Mouse (Mus musculus) embryonic facial prominence, embryonic 11.5 days (tissue): ENCODE results near the gene Cadps. TPM values are rescaled to one million over a fixed set of nuclear protein-coding genes. Genes with fewer than 3 reads are reported as not detected.

Experiments
- ATAC-seq: fragments of 200-750 bp; cut with Nextera tagmentation; replicated peaks from 2 replicates; pipeline ENCODE4 v1.8.0; 2017; ENCODE audit warnings: low read depth; ENCODE audit not compliant: insufficient number of reproducible peaks, low FRiP score, low TSS enrichment
- DNase-seq: peaks from one replicate; pipeline ENCODE4 v3.0.0-alpha.2; 2015; ENCODE audit warnings: low spot score
- H3K27ac ChIP-seq: fragments of 300-500 bp; sonication (generic); replicated peaks from 2 replicates; pipeline ENCODE4 v1.5.1; 2014; ENCODE audit warnings: mild to moderate bottlenecking, low read depth, low read length, control low read depth
- H3K27me3 ChIP-seq: fragments of 300-500 bp; sonication (generic); 2 replicates; pipeline ENCODE4 v1.6.1; 2014; ENCODE audit warnings: mild to moderate bottlenecking, low read length, moderate library complexity, mixed read lengths; ENCODE audit not compliant: control insufficient read depth, insufficient read depth
- H3K36me3 ChIP-seq: fragments of 300-500 bp; sonication (generic); replicated peaks from 2 replicates; pipeline ENCODE4 v1.6.1; 2014; ENCODE audit warnings: low read depth, mild to moderate bottlenecking, low read length, moderate library complexity, mixed read lengths; ENCODE audit not compliant: control insufficient read depth, insufficient read depth
- H3K4me1 ChIP-seq: fragments of 300-500 bp; sonication (generic); 2 replicates; pipeline ENCODE4 v1.6.1; 2014; ENCODE audit warnings: low read length, mixed read lengths; ENCODE audit not compliant: control insufficient read depth, insufficient read depth
- H3K4me2 ChIP-seq: fragments of 300-500 bp; sonication (generic); 2 replicates; pipeline ENCODE4 v1.6.1; 2014; ENCODE audit warnings: low read depth, mild to moderate bottlenecking, control low read depth, low read length, moderate library complexity
- H3K4me3 ChIP-seq: fragments of 300-500 bp; sonication (generic); 2 replicates; pipeline ENCODE4 v1.5.1; 2014; ENCODE audit warnings: low read depth, low read length, control low read depth
- H3K9ac ChIP-seq: fragments of 300-500 bp; sonication (generic); replicated peaks from 2 replicates; pipeline ENCODE4 v1.6.1; 2014; ENCODE audit warnings: mild to moderate bottlenecking, control low read depth, low read length
- H3K9me3 ChIP-seq: fragments of 300-500 bp; sonication (generic); replicated peaks from 2 replicates; pipeline ENCODE4 v1.6.1; 2016; ENCODE audit warnings: mild to moderate bottlenecking, low read length, inconsistent platforms, mixed read lengths; ENCODE audit not compliant: control insufficient read depth
- WGBS: fragments of 180-500 bp; shearing (Covaris S2); extraction: QIAGEN DNeasy Blood & Tissue Kit; methylation state at CpG from one replicate; pipeline ENCODE4 v1.1.7; 2014; 5-methylcytosine and 5-hydroxymethylcytosine counted together
- polyA plus RNA-seq: library from polyadenylated mRNA; unstranded; fragments of >200 nt; fragmentation: Nextera tagmentation; extraction: Ambion mirVana; gene quantifications from 2 replicates; pipeline ENCODE4 v1.2.1, GENCODE M21; 2014

Cadps gene
- polyA plus RNA-seq, 1 experiment from 2014 or later: 5.3 TPM

GRCm38 (mm10) chr14:12680819-12681638 lies 141.8 kb downstream of the Cadps start:
- no peak overlapping the region for H3K4me3 ChIP-seq
- no peaks in the 10 kb centered on the region for H3K9me3 ChIP-seq
- DNase-seq (no peak), ATAC-seq (no peak)
- H3K9ac ChIP-seq: no peak overlapping the region
- no peaks in the 10 kb centered on the region for H3K27me3 ChIP-seq
- no peaks in the 10 kb centered on the region for H3K4me1 ChIP-seq
- no peak overlapping the region for H3K27ac ChIP-seq
- no peak overlapping the region for H3K4me2 ChIP-seq
- H3K36me3 ChIP-seq: no peaks in the 10 kb centered on the region
- WGBS: 71% methylated on average over 3 of the region's 3 CpGs

GRCm38 (mm10) chr14:12661430-12661829 lies 161.4 kb downstream of the Cadps start:
- Histone ChIP-seq H3K9ac (no peak overlapping the region), H3K4me1 (no peaks in the 10 kb centered on the region), H3K4me2 (no peak overlapping the region), H3K36me3 (no peaks in the 10 kb centered on the region), H3K27me3 (no peaks in the 10 kb centered on the region), H3K9me3 (no peaks in the 10 kb centered on the region), H3K27ac (no peak overlapping the region), H3K4me3 (no peak overlapping the region)
- DNase-seq: no peak
- ATAC-seq: no peak
- WGBS: 74% methylated on average over 2 of the region's 2 CpGs

- no peak for ATAC-seq
- no peak overlapping the region for H3K4me3 ChIP-seq
Measured at GRCm38 (mm10) chr14:12657351-12657750, 165.5 kb downstream of the Cadps start.

GRCm38 (mm10) chr14:12642868-12643512 lies 179.9 kb downstream of the Cadps start:
- ATAC-seq: no peak
- Histone ChIP-seq H3K27me3 (no peaks in the 10 kb centered on the region), H3K4me3 (no peak overlapping the region), H3K9me3 (no peaks in the 10 kb centered on the region), H3K4me1 (no peaks in the 10 kb centered on the region), H3K4me2 (no peak overlapping the region), H3K36me3 (no peaks in the 10 kb centered on the region), H3K27ac (no peak overlapping the region), H3K9ac (no peak overlapping the region)
- 79% methylated on average over 6 of the region's 6 CpGs for WGBS
- no peak for DNase-seq

More at GRCm38 (mm10) chr14:12657351-12657750, 165.5 kb downstream of the Cadps start:
- Histone ChIP-seq H3K9ac (no peak overlapping the region), H3K9me3 (no peaks in the 10 kb centered on the region), H3K27me3 (no peaks in the 10 kb centered on the region), H3K27ac (no peak overlapping the region), H3K4me1 (no peaks in the 10 kb centered on the region), H3K4me2 (no peak overlapping the region), H3K36me3 (no peaks in the 10 kb centered on the region)
- DNase-seq: no peak
- 73% methylated on average over 4 of the region's 4 CpGs for WGBS

- ATAC-seq (no peak), DNase-seq (no peak)
- H3K9me3 ChIP-seq: no peaks in the 10 kb centered on the region
- H3K4me3 ChIP-seq: no peak overlapping the region
- no peaks in the 10 kb centered on the region for H3K36me3 ChIP-seq
- H3K27me3 ChIP-seq: no peaks in the 10 kb centered on the region
- H3K9ac ChIP-seq: no peak overlapping the region
- H3K27ac ChIP-seq: no peak overlapping the region
- no peak overlapping the region for H3K4me2 ChIP-seq
- H3K4me1 ChIP-seq: no peaks in the 10 kb centered on the region
- 85% methylated on average over 2 of the region's 2 CpGs for WGBS
Measured at GRCm38 (mm10) chr14:12638762-12639161, 184.1 kb downstream of the Cadps start.

GRCm38 (mm10) chr14:12637121-12637754 lies 185.6 kb downstream of the Cadps start:
- Histone ChIP-seq H3K4me1 (no peaks in the 10 kb centered on the region), H3K4me2 (no peak overlapping the region), H3K27ac (no peak overlapping the region), H3K9ac (no peak overlapping the region), H3K36me3 (no peaks in the 10 kb centered on the region), H3K9me3 (no peaks in the 10 kb centered on the region), H3K27me3 (no peaks in the 10 kb centered on the region), H3K4me3 (no peak overlapping the region)
- DNase-seq (no peak), ATAC-seq (no peak)
- WGBS: 88% methylated on average over 7 of the region's 7 CpGs

GRCm38 (mm10) chr14:12624256-12625130 lies 198.4 kb downstream of the Cadps start:
- Histone ChIP-seq H3K4me2 (no peak overlapping the region), H3K9ac (no peak overlapping the region), H3K4me3 (no peak overlapping the region), H3K27ac (no peak overlapping the region), H3K27me3 (no peaks in the 10 kb centered on the region), H3K4me1 (no peaks in the 10 kb centered on the region), H3K9me3 (no peaks in the 10 kb centered on the region), H3K36me3 (no peaks in the 10 kb centered on the region)
- 72% methylated on average over 11 of the region's 11 CpGs for WGBS
- peak; percentile 22 for DNase-seq
- ATAC-seq: no peak
